Mouse (Mus musculus) thymus, postnatal 4 days (tissue): ENCODE data around the gene Pkp4.
"Not testable (repeated sequence)": the region's sequence is repeated elsewhere in the genome, so short reads cannot be mapped to it uniquely, and the experiment has no call there.

Experiments
- DNase-seq: peaks from one replicate; pipeline ENCODE4 v3.0.0; 2021

Gene Pkp4

GRCm38 (mm10) chr2:59343834-59344233 is 183.2 kb downstream of the Pkp4 start:
- no peak for DNase-seq

DNA sequence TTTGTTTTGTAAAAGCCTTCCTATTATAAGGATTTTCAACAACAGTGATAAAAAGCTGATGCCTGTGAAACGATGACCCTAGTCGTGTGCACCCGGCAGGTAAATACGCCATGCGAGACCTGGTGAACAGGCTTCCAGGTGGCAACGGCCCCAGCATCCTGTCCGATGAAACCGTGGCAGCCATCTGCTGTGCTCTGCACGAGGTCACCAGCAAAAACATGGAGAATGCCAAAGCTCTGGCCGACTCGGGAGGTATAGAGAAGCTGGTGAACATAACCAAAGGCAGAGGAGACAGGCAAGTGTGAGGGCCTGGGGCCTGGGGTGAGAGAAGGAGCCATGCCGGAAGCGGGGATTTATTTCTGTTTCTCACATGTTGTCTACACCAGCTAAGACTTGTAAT is 184.0 kb downstream of the Pkp4 start:
- no peak for DNase-seq

DNA sequence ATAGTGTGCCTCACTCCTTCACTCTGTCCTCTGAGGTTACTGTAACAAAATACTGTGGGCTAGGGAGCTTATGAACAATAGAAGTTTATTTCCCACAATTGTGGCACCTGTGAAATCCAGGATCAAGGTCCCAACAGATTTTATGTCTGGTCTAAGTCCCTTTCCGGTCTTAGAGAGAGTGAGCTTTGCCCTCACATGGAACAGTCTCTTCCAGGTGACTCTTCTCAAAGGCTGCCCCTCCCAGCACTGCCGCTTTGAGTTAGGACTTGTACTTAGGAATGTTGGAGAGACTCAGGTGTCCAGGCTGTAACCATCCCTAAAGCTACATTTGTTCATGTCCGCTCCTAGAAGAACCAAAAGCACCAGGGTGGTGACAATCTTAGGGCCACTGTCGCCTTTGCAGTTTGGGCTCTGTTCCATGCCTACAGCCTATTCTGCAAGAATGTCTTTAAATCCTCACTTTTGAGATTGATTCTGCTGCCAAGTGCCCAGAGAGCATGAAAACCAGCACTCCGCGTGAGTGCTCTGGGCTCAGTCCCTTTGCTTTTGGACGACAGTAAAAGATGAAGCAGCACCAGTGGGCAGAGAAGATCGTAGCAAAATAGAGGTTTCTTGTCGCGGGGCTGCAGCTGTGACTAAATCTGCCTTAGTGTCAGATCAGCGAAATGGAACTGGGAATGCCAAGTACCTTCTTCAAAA is 184.6 kb downstream of the Pkp4 start:
- no peak for DNase-seq

DNA sequence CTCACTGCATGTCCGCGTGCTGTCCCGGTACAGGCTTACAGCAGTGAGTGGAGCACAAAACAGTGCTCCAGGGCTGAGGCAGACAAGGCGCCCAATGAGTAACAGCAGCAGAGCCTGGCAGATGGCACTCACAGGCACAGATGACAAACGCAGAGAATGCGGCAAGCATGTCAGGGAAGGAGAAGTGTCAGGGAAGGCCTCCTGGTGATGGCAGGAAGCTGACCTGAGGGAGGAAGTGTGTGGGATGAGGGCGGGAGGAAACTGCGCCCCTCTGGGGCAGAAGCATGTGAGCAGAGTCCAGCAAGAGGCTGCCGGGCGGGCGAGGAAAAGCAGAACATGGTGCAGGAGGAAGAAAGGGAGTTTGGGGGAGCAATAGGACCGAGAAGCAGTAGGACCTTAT is 185.8 kb downstream of the Pkp4 start:
- no peak for DNase-seq

DNA sequence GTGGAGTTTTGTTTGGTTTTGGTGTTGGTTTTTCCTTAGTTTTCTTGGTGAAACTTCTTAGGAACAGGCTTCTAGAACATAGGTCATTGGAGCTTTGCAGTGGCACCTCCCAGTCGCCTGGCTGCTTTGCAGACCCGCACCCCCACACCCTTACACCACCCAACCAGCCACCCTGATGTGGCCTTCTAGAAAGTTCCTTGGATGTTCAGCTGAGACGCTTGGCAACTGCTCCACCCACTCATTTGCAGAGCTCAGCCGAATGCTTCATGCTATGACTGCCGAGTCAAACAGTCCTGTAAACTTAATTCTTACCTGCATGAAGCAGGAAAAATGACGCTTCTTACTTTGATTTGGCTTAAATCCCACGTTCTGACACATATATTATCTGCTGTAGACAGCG is 187.9 kb downstream of the Pkp4 start:
- no peak for DNase-seq

- DNase-seq: no peak
Observed at GRCm38 (mm10) chr2:59350094-59350493, 189.4 kb downstream of the Pkp4 start.

DNA sequence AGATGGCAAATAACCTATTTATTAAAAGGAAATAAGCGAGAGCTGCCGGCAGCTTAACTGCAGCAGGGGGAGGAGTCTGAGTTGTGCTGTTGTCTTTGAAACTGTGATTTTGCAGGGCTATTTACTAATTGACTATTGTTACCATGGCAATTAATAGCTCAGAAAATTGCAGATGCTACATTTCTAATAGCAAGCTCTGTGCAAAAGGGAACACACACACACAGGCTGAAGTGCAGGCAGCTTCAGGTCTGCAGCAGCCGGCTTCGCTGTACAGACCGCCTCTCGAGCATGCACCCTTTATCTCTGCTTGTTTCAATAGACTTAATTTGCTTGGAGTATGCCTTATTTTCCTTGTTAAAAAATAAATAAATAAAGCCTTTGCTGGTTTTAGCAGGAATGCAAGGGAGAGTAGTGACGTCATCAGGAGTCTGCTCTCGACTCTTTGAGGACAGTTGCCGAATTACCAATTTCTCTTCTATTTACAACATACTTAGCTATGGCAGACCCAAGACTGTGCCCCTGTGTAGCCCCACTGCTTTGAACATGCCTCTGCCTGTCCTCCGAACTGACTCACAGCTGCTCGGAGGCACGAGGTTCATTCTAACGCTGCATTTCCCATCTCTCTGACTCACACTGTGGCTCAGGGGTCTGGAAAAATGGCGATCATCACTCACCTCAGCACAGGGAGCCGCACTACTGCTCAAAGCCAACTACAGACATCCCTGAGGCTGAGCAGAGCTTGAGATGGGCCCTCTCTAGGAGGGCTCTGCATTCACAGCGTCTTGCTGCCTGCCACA is 190.9 kb downstream of the Pkp4 start:
- no peak for DNase-seq

- no peak for DNase-seq
Observed at GRCm38 (mm10) chr2:59353821-59354220, 193.2 kb downstream of the Pkp4 start.

DNA sequence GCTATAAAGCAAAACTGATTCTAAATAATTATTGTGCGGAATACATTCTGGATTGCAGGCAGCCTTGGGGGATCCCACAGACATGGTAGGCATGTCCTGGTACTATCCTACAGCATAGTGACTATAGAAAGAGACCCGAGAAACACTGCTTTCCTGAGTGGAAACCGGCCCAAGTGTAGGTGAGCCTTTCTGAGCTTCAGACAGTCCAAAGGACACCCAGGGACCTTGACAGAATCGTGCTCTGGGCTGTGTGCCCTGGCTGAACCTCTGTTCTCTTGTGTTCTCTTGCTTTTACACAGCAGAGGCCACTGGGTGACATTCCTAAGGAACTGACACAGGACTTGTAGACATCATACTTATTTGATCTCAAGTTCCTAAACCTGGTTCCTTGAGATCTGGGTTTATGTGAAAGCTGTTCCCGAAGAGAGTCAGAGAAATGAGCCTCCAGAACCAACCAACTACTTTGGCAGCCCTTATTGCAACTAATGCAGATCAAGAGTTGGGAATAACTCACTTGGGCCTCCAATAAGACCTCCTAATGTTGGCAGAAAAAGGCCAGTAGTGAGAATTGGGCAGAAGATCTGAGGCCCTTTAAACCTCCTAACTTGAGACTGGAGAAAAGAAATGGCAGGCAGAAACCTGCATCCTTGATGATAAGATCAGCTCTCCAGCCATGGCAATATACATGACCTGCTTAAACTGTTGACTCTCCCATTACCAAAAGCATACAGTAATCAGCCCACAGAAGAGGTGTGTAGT is 195.1 kb downstream of the Pkp4 start:
- DNase-seq: no peak

- DNase-seq: no peak
Observed at GRCm38 (mm10) chr2:59359760-59360342, 199.2 kb downstream of the Pkp4 start.

DNA sequence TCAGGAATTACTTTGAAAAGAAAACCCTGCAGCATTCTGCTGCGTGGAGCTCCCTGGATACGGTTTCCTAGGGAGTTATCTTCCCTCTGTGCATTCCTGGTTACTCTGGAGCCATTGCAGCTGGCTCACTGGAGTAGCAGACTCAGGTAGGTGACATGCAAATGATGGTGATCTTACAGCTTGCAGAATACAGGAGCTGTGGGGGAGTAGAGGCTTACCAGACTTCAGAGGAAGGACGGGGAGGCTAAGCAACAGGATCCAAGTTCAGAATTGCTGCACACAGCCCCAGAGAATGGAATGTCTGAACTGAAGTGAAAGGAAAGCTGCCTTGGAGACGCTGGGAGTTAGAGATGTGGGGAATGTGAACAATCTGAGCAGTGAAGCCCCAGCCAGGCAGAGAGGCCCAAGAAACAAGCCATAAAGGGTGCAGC is 200.7 kb downstream of the Pkp4 start:
- DNase-seq: no peak

DNA sequence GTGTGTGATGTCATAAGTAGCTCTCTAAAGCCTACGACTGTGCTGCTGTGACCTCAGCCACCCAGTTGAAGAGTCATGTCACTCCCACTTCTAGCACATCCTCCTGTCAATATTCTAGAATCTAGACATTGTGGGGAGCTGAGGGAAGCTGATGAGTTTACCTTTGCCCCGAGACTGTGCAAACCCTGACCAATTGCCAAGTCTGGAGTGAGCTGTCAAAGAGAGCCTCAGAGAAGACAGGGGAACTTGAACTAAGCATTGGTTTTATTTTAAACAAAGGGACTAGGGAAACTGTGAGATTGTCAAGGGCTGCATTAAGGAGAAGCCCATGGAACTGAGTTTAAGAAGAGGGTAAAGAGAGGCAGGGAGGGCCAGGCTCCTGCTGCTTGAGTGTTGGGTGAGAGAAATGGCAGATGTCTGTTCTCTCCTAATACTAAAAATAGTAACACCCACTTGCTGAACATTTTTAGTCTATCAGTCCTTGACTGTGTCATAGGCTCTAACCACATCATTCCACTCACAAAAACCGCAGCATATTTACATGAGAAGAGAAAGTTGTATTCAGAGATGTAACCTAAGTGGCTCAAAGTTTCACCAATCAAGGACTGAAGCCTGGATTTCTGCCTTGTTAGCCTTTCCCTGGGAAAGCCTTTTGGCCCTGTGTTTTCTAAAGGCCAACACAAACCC is 203.6 kb downstream of the Pkp4 start:
- no peak for DNase-seq

DNA sequence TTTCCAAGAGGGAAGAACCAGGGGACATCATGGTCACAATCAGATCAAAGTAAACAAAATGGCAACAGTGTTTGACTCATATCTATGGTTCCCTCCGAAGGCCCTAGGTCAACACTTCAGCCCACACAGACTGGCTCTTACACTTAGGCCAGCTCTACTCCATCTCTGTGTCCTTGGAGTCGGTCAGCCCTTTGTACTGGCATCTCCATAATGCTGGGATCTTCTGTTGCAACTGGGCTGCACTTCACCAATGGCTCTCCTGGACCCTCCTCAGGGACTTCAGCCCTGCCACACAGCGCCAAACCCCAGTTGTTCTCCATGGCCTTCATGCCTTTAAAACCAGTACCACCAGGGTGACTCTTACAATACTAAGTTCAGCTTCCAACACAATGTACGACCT is 206.5 kb downstream of the Pkp4 start:
- DNase-seq: no peak

- DNase-seq: no peak
Observed at GRCm38 (mm10) chr2:59373113-59373512, 212.5 kb downstream of the Pkp4 start.

GRCm38 (mm10) chr2:59378096-59378495 is 217.4 kb downstream of the Pkp4 start:
- no peak for DNase-seq

GRCm38 (mm10) chr2:59378861-59379260 is 218.2 kb downstream of the Pkp4 start:
- not testable (repeated sequence) for DNase-seq

GRCm38 (mm10) chr2:59383231-59383630 is 222.6 kb downstream of the Pkp4 start:
- no peak for DNase-seq

DNA sequence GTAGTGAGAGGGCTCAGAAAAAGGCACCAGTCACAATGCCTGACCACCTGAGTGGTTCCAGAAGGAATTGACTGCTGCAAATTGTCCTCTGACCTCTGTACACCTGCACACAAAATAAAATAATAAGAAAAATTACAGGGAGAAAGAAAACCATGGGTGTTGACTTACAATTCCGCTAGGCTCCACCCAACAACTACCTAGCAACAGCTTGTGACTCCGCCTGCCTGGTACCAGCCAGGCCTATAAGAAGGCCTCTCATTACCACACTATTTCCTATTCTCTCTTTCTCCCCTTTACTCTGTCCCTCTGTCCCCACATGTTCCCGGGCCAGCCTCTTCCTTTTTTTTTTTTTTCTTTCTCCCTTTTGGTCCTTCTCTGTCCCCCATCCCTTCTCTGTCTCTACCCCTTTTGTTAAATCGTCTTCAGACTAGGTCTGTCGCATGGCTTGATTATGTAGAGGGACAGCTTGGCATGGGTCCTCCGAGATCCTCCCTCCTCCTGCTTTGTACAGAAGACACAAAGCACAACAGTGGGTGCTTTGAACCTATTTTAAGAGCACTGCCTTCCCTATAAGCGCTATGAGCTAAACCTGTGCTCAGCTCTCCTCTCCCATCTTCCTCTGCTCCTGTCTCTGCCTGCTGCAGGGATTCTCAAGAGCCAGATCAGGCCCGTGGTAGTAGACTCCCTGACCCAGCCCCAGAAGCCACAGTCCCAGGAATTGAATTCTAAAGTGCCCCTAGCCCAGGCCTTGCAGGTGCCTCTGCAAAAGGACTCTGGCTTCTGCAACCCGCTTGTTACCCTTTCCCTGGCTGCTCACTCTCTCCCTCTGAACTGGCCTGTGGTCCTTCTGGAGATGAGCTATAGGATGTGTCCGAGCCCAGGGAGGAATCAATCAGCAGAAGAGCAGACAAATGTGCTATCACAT is 223.5 kb downstream of the Pkp4 start:
- no peak for DNase-seq

DNA sequence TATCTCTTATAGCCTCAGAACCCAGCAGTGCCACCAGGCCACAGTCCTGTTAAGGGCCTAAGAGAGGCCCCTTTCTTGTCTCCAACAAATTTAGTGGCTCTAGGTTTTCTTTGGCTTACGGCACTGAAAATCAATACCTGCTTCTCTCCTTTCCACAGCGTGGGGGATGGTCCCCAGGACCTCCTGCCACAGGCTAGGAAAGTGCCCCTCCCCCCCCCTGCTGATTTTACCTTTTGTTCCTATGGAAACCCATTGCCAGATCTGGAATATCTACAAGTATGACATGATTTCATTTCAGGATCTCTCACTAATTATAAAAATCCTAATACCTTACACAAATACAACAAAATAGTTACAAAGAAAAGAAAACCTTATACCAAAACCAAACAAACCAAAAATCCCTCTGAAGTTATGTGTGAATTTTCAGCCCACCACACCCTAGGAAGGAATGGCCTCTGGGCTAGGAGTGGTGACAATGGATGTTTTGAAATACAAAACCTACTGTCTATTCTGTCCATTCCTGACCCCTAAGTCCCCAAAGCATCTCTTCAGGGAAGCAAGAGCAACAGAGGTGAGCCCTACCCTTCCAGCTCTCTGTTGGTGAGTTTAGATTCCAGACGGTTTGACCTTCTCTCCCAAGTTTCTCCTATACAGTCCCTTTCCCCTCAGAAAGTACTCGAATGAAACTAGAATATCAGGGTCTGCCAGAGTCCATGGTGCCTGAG is 224.7 kb downstream of the Pkp4 start:
- DNase-seq: no peak

DNA sequence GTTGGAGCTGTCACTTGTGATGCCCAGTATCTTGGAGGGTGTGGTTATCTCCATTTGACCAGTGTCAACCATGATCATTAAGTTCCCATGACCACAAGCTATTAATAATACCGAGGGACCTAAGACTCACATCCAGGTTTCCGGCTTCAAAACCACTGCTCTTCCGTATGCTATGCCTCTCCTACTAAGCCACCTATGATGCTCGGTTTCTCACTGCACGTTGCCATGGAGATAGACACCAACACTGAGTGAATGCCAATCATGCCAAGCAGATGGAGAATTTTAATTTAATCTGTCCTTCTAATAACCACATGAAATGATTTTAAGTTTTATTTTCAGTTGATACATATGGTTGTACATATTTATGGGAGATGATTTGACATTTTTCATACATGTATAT is 229.3 kb downstream of the Pkp4 start:
- no peak for DNase-seq

- no peak for DNase-seq
Observed at GRCm38 (mm10) chr2:59393177-59393576, 232.5 kb downstream of the Pkp4 start.
